Mouse (Mus musculus): Measurements from ENCODE around the gene Sox10. TPM values are rescaled to one million over a fixed set of nuclear protein-coding genes. Genes with fewer than 3 reads are reported as not detected.
A peak's percentile ranks its signal among the peaks of the same experiment; 100 is the strongest.

Gene Sox10
- polyA plus RNA-seq, 1 experiment from 2014 or later: 0.11 TPM

DNA sequence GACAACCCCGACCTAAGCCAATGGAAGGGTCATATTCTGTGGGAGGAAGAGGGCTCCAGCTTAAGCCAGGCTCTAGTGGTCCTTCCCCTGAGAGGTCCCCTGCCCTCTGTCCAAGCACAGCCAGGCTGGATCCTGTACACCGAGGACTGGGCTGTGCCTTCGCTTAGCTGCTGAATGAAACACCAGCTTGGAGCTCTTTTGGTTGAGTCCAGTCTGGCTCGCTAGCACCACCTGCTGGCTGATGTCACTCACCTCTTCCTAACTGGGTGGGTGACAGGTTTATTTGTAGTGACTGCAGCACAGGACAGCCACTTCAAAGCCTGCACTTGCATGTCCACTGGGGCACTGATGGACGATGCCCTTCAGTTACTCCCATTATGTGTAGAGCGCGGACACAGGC, 16.5 kb downstream of the Sox10 start:
- Histone ChIP-seq H3K27ac (ENCODE audit: low read length) (no peak overlapping the region), H3K27me3 (replicated peaks; ENCODE audit: insufficient read depth, low read length) (no peaks in the 10 kb centered on the region), H3K4me2 (replicated peaks; ENCODE audit: low read depth, low read length) (no peak overlapping the region), H3K9me3 (ENCODE audit: low read length) (no peaks in the 10 kb centered on the region), H3K4me1 (ENCODE audit: insufficient read depth, low read depth, low read length) (no peaks in the 10 kb centered on the region), H3K36me3 (ENCODE audit: insufficient read depth, low read length) (peaks cover 18% of the 10 kb centered on the region; the same call in 1 of the 2 replicates), H3K4me3 (ENCODE audit: low read depth, low read length) (no peak overlapping the region), H3K9ac (replicated peaks; ENCODE audit: low read depth) (no peak overlapping the region)
- TF ChIP-seq CTCF (IDR thresholded peaks at IDR 0.05) (peak; percentile 98), EP300 (IDR thresholded peaks at IDR 0.05) (no peak)
- WGBS: 50% methylated on average over 7 of the region's 7 CpGs
- DNase-seq (ENCODE audit: low spot score) (peak; percentile 89), ATAC-seq (peak; percentile 75)

DNA sequence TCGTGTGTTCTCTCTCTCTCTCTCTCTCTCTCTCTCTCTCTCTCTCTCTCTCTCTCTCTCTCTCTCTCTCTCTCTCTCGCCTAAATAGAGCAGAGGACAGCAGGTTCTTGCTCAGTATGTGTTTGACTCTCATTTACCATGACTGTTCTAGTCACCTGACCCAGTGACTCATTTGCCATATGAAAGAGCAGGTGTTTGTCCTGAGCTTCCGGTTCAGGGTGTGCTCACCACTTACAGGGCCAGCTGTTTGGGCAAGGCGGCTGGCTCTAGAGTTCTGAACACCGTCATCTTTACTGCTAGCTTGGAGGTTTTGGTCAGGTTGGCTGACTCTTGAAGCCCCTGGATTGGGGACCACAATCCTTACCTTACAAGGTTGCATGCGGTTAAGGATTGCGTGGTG, 19.5 kb downstream of the Sox10 start:
- Histone ChIP-seq H3K27me3 (replicated peaks; ENCODE audit: insufficient read depth, low read length) (no peaks in the 10 kb centered on the region), H3K4me3 (ENCODE audit: low read depth, low read length) (no peak overlapping the region), H3K4me2 (replicated peaks; ENCODE audit: low read depth, low read length) (no peak overlapping the region), H3K9me3 (ENCODE audit: low read length) (no peaks in the 10 kb centered on the region), H3K9ac (replicated peaks; ENCODE audit: low read depth) (no peak overlapping the region), H3K4me1 (ENCODE audit: insufficient read depth, low read depth, low read length) (no peaks in the 10 kb centered on the region), H3K27ac (ENCODE audit: low read length) (no peak overlapping the region), H3K36me3 (ENCODE audit: insufficient read depth, low read length) (peaks cover 14% of the 10 kb centered on the region; the same call in 1 of the 2 replicates)
- TF ChIP-seq EP300 (IDR thresholded peaks at IDR 0.05): no peak
- TF ChIP-seq CTCF (IDR thresholded peaks at IDR 0.05): no peak
- DNase-seq (ENCODE audit: low spot score) (no peak), ATAC-seq (no peak)
- WGBS: 77% methylated on average over 7 of the region's 7 CpGs

GRCm38 (mm10) chr15:79144021-79144420, 21.0 kb downstream of the Sox10 start:
- no peaks in the 10 kb centered on the region for H3K4me1 ChIP-seq (ENCODE audit: insufficient read depth, low read depth, low read length)
- H3K27ac ChIP-seq (ENCODE audit: low read length): peak overlapping the region; percentile 58
- H3K9ac ChIP-seq (replicated peaks; ENCODE audit: low read depth): no peak overlapping the region
- no peak overlapping the region for H3K4me2 ChIP-seq (replicated peaks; ENCODE audit: low read depth, low read length)
- peaks cover 10% of the 10 kb centered on the region; the same call in 1 of the 2 replicates for H3K36me3 ChIP-seq (ENCODE audit: insufficient read depth, low read length)
- ATAC-seq (peak; percentile 12), DNase-seq (ENCODE audit: low spot score) (no peak)
- no peak overlapping the region for H3K4me3 ChIP-seq (ENCODE audit: low read depth, low read length)
- no peaks in the 10 kb centered on the region for H3K27me3 ChIP-seq (replicated peaks; ENCODE audit: insufficient read depth, low read length)
- H3K9me3 ChIP-seq (ENCODE audit: low read length): no peaks in the 10 kb centered on the region
- no peak for TF ChIP-seq EP300 (IDR thresholded peaks at IDR 0.05)
- no peak for TF ChIP-seq CTCF (IDR thresholded peaks at IDR 0.05)
- 30% methylated on average over 8 of the region's 8 CpGs for WGBS

GRCm38 (mm10) chr15:79143316-79143715, 21.7 kb downstream of the Sox10 start:
- H3K36me3 ChIP-seq (ENCODE audit: insufficient read depth, low read length): peaks cover 10% of the 10 kb centered on the region; the same call in 1 of the 2 replicates
- no peak for DNase-seq (ENCODE audit: low spot score)
- H3K4me3 ChIP-seq (ENCODE audit: low read depth, low read length): no peak overlapping the region
- no peak overlapping the region for H3K4me2 ChIP-seq (replicated peaks; ENCODE audit: low read depth, low read length)
- WGBS: 80% methylated on average over 12 of the region's 12 CpGs
- ATAC-seq: no peak
- TF ChIP-seq EP300 (IDR thresholded peaks at IDR 0.05) (no peak), CTCF (IDR thresholded peaks at IDR 0.05) (no peak)
- no peaks in the 10 kb centered on the region for H3K9me3 ChIP-seq (ENCODE audit: low read length)
- H3K27me3 ChIP-seq (replicated peaks; ENCODE audit: insufficient read depth, low read length): no peaks in the 10 kb centered on the region
- no peaks in the 10 kb centered on the region for H3K4me1 ChIP-seq (ENCODE audit: insufficient read depth, low read depth, low read length)
- no peak overlapping the region for H3K9ac ChIP-seq (replicated peaks; ENCODE audit: low read depth)
- peak overlapping the region; percentile 58; the same call in 1 of the 2 replicates for H3K27ac ChIP-seq (ENCODE audit: low read length)

- peak overlapping the region; percentile 75 for H3K4me3 ChIP-seq (ENCODE audit: low read depth, low read length)
- no peak for DNase-seq (ENCODE audit: low spot score)
- H3K4me1 ChIP-seq (ENCODE audit: insufficient read depth, low read depth, low read length): no peaks in the 10 kb centered on the region
- TF ChIP-seq EP300 (IDR thresholded peaks at IDR 0.05) (no peak), CTCF (IDR thresholded peaks at IDR 0.05) (no peak)
- no peaks in the 10 kb centered on the region for H3K27me3 ChIP-seq (replicated peaks; ENCODE audit: insufficient read depth, low read length)
- H3K36me3 ChIP-seq (ENCODE audit: insufficient read depth, low read length): peaks cover 8% of the 10 kb centered on the region; the same call in 1 of the 2 replicates
- peak; percentile 4 for ATAC-seq
- peak overlapping the region; percentile 55 for H3K9ac ChIP-seq (replicated peaks; ENCODE audit: low read depth)
- H3K9me3 ChIP-seq (ENCODE audit: low read length): no peaks in the 10 kb centered on the region
- 0% methylated on average over 7 of the region's 7 CpGs for WGBS
- peak overlapping the region; percentile 83 for H3K4me2 ChIP-seq (replicated peaks; ENCODE audit: low read depth, low read length)
- peak overlapping the region; percentile 34 for H3K27ac ChIP-seq (ENCODE audit: low read length)
Measured at GRCm38 (mm10) chr15:79141566-79141917, 23.5 kb downstream of the Sox10 start.

- Histone ChIP-seq H3K4me2 (replicated peaks; ENCODE audit: low read depth, low read length) (peak within 1 kb of the TSS; percentile 83), H3K9ac (replicated peaks; ENCODE audit: low read depth) (peak within 1 kb of the TSS; percentile 55), H3K4me1 (ENCODE audit: insufficient read depth, low read depth, low read length) (no peaks in the 10 kb centered on the region), H3K4me3 (ENCODE audit: low read depth, low read length) (peak within 1 kb of the TSS; percentile 75), H3K36me3 (ENCODE audit: insufficient read depth, low read length) (0 out of 2 replicates have a peak, but pooled peaks cover 3% of the 10 kb centered on the region), H3K27me3 (replicated peaks; ENCODE audit: insufficient read depth, low read length) (no peaks in the 10 kb centered on the region), H3K27ac (ENCODE audit: low read length) (peak within 1 kb of the TSS; percentile 34), H3K9me3 (ENCODE audit: low read length) (no peaks in the 10 kb centered on the region)
- ATAC-seq (peak; percentile 89), DNase-seq (ENCODE audit: low spot score) (peak; percentile 96)
- TF ChIP-seq EP300 (IDR thresholded peaks at IDR 0.05) (no peak), CTCF (IDR thresholded peaks at IDR 0.05) (0 out of 2 replicates have a peak, but pooled peaks have one; percentile 0)
- 1% methylated on average over 57 of the region's 57 CpGs for WGBS
Measured at GRCm38 (mm10) chr15:79140866-79141565, 24.0 kb downstream of the Sox10 start, which contains the start of the genes Polr2f and 1700088E04Rik. Gene Polr2f (plus strand): TSS chr15:79141009. Gene 1700088E04Rik (minus strand): TSS chr15:79141253.
